Mouse (Mus musculus) forebrain, embryonic 15.5 days (tissue): Measurements from ENCODE around the gene Lrrn1. TPM values are rescaled to one million over a fixed set of nuclear protein-coding genes. Genes with fewer than 3 reads are reported as not detected.
A peak's percentile ranks its signal among the peaks of the same experiment; 100 is the strongest.

Experiments used
- ATAC-seq: fragments of 200-750 bp; cut with Nextera tagmentation; replicated peaks from 2 replicates; pipeline ENCODE4 v1.8.0; 2017; ENCODE audit warnings: mild to moderate bottlenecking, moderate TSS enrichment, moderate library complexity
- H3K27ac ChIP-seq: fragments of 300-500 bp; sonication (generic); replicated peaks from 2 replicates; pipeline ENCODE4 v1.5.1; 2015; ENCODE audit warnings: mild to moderate bottlenecking, inconsistent platforms
- H3K27me3 ChIP-seq: fragments of 300-500 bp; sonication (generic); 2 replicates; pipeline ENCODE4 v1.6.1; 2015; ENCODE audit warnings: inconsistent platforms
- H3K36me3 ChIP-seq: fragments of 300-500 bp; sonication (generic); 2 replicates; pipeline ENCODE4 v1.6.1; 2015; ENCODE audit warnings: mild to moderate bottlenecking, inconsistent platforms
- H3K4me1 ChIP-seq: fragments of 300-500 bp; sonication (generic); 2 replicates; pipeline ENCODE4 v1.6.1; 2015; ENCODE audit warnings: inconsistent platforms
- H3K4me2 ChIP-seq: fragments of 300-500 bp; sonication (generic); replicated peaks from 2 replicates; pipeline ENCODE4 v1.6.1; 2015; ENCODE audit warnings: mild to moderate bottlenecking, inconsistent platforms
- H3K4me3 ChIP-seq: fragments of 300-500 bp; sonication (generic); 2 replicates; pipeline ENCODE4 v1.5.1; 2015; ENCODE audit warnings: mild to moderate bottlenecking, inconsistent platforms
- H3K9ac ChIP-seq: fragments of 300-500 bp; sonication (generic); replicated peaks from 2 replicates; pipeline ENCODE4 v1.6.1; 2015; ENCODE audit warnings: mild to moderate bottlenecking, inconsistent platforms
- H3K9me3 ChIP-seq: fragments of 300-500 bp; sonication (generic); 2 replicates; pipeline ENCODE4 v1.6.1; 2016; ENCODE audit warnings: inconsistent platforms
- WGBS: fragments of 180-500 bp; shearing (Covaris S2); methylation state at CpG from one replicate; pipeline ENCODE4 v1.1.7; 2015; ENCODE audit warnings: mixed read lengths; 5-methylcytosine and 5-hydroxymethylcytosine counted together
- polyA plus RNA-seq: library from polyadenylated mRNA; unstranded; fragments of >200 nt; fragmentation: Nextera tagmentation; extraction: Ambion mirVana; gene quantifications from 2 replicates; pipeline ENCODE4 v1.2.1, GENCODE M21; 2015

The Lrrn1 gene
- polyA plus RNA-seq, 1 experiment from 2014 or later = 41.5 TPM

DNA sequence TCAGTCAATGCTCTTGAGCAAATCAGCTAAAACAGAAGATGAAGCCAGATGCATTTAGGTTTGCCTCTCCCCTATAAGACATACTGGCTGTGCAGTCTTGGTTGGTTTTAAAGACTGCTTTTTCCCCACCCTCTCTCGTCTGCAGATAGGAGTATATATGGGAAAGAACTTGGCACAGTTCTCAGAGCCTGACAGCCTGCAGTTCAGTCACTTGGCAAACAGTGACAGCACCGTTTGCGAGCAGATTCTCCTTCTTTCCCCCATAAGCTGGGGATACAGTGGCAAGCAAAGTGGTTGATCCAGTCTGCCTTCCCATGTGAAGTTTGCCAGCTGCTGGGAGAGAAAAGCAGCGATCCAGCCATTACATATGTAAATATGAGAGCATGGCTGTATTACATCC lies 12.3 kb downstream of the Lrrn1 start:
- 53% methylated on average over 4 of the region's 4 CpGs for WGBS
- H3K9me3 ChIP-seq = no peaks in the 10 kb centered on the region
- no peak overlapping the region for H3K4me2 ChIP-seq
- peak; percentile 89 for ATAC-seq
- H3K4me3 ChIP-seq = no peak overlapping the region
- no peaks in the 10 kb centered on the region for H3K36me3 ChIP-seq
- peak overlapping the region; percentile 77 for H3K27ac ChIP-seq
- no peaks in the 10 kb centered on the region for H3K27me3 ChIP-seq
- H3K9ac ChIP-seq = no peak overlapping the region
- peaks cover 23% of the 10 kb centered on the region for H3K4me1 ChIP-seq

DNA sequence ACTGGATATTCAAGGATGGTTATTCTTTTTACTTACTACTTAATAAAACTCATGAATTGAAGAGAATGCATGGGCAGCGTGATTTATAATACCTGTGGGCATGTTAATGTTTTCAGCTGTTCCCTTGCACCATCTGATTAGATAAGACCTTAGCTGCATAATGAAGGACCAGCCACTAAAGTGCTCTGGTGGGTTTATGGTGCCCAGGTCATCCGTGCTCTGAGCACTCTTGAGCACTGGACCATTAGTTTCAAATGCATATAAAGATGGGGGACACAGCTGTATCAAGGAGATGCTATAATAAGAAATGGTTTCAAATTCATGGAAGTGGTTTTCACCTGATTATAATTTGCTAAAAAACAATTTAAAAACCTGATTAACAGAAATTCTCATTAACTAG lies 16.7 kb downstream of the Lrrn1 start:
- Histone ChIP-seq H3K27ac (no peak overlapping the region), H3K4me1 (peaks cover 12% of the 10 kb centered on the region), H3K27me3 (no peaks in the 10 kb centered on the region), H3K4me3 (no peak overlapping the region), H3K9me3 (no peaks in the 10 kb centered on the region), H3K36me3 (no peaks in the 10 kb centered on the region), H3K4me2 (no peak overlapping the region), H3K9ac (no peak overlapping the region)
- 83% methylated on average over 2 of the region's 2 CpGs for WGBS
- ATAC-seq = no peak

DNA sequence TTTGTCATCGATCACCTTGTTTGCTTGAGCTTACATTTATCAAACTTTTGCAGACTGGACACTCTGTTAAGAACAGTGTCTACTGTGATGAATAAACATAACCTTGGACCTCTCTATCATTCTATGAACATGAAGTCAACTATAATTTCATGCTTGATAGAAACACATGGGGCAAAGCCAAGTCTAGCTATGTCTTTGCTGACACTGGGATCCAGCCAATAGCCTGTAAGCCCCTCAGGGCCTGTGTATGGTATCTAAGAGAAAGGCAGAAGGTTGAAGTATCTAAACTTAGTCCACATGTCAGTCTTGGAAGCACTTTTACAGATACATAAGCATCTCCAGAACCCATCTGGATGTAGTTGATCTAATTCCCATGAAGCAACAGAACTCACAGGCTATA lies 22.9 kb downstream of the Lrrn1 start:
- H3K36me3 ChIP-seq = 0 out of 2 replicates have a peak, but pooled peaks cover 2% of the 10 kb centered on the region
- H3K9me3 ChIP-seq = no peaks in the 10 kb centered on the region
- H3K27me3 ChIP-seq = no peaks in the 10 kb centered on the region
- H3K9ac ChIP-seq = no peak overlapping the region
- H3K4me1 ChIP-seq = peaks cover 6% of the 10 kb centered on the region
- WGBS = 95% methylated on average over 1 of the region's 1 CpGs
- H3K4me2 ChIP-seq = no peak overlapping the region
- no peak overlapping the region for H3K27ac ChIP-seq
- ATAC-seq = no peak
- H3K4me3 ChIP-seq = no peak overlapping the region

DNA sequence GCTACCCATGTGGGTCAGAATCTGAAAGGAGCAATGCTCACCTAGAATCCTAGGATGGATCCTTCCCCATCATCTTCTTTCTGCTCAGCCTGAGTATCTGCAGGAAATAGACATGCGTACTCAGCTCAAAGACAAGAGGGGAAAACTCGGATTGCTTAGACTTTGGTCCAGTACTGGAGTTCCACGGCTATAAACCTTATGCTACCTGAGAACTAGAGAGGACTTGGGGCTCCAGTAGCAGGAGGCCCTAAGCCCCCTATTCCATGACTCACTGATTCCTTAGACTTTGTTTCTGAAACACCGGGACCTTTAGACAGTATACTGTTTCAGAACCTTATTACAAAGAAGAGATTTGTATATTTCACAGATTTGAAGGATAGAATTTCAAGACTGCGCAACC lies 25.8 kb downstream of the Lrrn1 start:
- no peak overlapping the region for H3K27ac ChIP-seq
- peaks cover 6% of the 10 kb centered on the region for H3K4me1 ChIP-seq
- no peak overlapping the region for H3K9ac ChIP-seq
- H3K4me2 ChIP-seq = no peak overlapping the region
- no peak overlapping the region for H3K4me3 ChIP-seq
- 91% methylated on average over 5 of the region's 5 CpGs for WGBS
- H3K9me3 ChIP-seq = no peaks in the 10 kb centered on the region
- no peak; the same call in 1 of the 2 replicates for ATAC-seq
- H3K27me3 ChIP-seq = no peaks in the 10 kb centered on the region
- H3K36me3 ChIP-seq = 0 out of 2 replicates have a peak, but pooled peaks cover 2% of the 10 kb centered on the region

DNA sequence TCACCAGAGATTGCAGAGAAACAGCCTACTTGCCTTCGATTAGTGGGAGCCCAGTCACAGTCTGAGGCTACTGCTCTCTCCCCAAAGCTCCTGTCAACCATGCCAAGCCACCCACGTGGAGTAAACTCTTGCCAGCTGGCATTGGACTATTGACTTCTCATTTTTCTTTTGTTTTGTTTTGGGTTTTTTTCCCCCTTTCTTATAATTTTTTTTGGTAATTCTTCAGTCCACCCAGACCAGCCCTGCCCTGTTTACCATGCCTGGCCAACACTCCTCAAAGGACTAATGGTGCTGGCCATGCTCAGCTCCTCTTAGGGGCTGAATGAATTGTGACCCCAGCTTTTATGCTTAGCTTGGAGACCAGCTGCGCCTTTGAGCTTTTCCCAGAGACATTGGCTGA lies 27.4 kb downstream of the Lrrn1 start:
- Histone ChIP-seq H3K9ac (no peak overlapping the region), H3K36me3 (no peaks in the 10 kb centered on the region), H3K27me3 (no peaks in the 10 kb centered on the region), H3K4me2 (no peak overlapping the region), H3K9me3 (no peaks in the 10 kb centered on the region), H3K4me3 (no peak overlapping the region), H3K4me1 (peaks cover 6% of the 10 kb centered on the region), H3K27ac (no peak overlapping the region)
- WGBS = 46% methylated on average over 3 of the region's 3 CpGs
- ATAC-seq = peak; percentile 88

DNA sequence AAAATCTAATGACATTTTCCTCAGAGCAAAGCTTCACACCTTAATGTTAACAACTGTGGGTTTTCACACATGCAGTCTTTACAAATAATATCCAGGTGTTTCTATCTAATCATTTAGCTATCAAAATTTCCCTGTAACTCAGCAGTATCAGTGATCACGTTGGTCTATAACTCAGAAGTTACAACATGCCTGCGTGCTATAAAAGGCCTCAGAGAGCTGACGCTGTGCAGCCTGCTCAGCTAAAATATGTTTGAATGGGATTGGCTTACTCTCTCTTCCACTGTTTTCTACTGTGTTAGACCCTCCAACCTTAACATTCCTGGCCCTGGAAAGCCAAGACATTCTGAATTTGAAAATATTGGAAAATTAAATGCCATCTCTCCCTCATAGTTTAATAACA lies 28.2 kb downstream of the Lrrn1 start:
- WGBS = 78% methylated on average over 3 of the region's 3 CpGs
- Histone ChIP-seq H3K4me2 (no peak overlapping the region), H3K27ac (no peak overlapping the region)

DNA sequence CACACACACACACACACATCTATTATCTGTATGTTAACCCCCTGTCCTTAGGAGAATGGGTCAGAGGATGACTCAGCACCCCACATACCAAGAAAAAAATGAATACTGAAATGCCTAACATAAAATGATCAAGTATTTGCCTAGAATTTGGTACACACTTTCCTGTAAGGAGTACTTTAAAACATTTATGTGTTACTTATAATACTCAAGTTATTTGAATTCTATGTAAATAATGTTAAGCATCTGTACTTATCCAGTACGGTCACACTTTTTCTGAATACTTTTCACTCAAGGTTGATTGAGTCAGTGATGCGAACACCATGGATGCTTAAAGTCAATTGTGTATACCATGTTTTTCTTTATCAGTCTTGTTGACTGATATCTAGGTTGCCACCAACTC lies 32.7 kb downstream of the Lrrn1 start:
- no peaks in the 10 kb centered on the region for H3K9me3 ChIP-seq
- 95% methylated on average over 2 of the region's 2 CpGs for WGBS
- H3K4me2 ChIP-seq = no peak overlapping the region
- no peak for ATAC-seq
- H3K4me3 ChIP-seq = no peak overlapping the region
- peaks cover under 1% of the 10 kb centered on the region for H3K4me1 ChIP-seq
- no peak overlapping the region for H3K27ac ChIP-seq
- no peaks in the 10 kb centered on the region for H3K27me3 ChIP-seq
- no peak overlapping the region for H3K9ac ChIP-seq
- peaks cover under 1% of the 10 kb centered on the region; the same call in 1 of the 2 replicates for H3K36me3 ChIP-seq

More for the DNA sequence above, 28.2 kb downstream of the Lrrn1 start:
- Histone ChIP-seq H3K27me3 (no peaks in the 10 kb centered on the region), H3K4me1 (peaks cover 6% of the 10 kb centered on the region), H3K4me3 (no peak overlapping the region), H3K9me3 (no peaks in the 10 kb centered on the region), H3K9ac (no peak overlapping the region), H3K36me3 (no peaks in the 10 kb centered on the region)
- ATAC-seq = no peak

DNA sequence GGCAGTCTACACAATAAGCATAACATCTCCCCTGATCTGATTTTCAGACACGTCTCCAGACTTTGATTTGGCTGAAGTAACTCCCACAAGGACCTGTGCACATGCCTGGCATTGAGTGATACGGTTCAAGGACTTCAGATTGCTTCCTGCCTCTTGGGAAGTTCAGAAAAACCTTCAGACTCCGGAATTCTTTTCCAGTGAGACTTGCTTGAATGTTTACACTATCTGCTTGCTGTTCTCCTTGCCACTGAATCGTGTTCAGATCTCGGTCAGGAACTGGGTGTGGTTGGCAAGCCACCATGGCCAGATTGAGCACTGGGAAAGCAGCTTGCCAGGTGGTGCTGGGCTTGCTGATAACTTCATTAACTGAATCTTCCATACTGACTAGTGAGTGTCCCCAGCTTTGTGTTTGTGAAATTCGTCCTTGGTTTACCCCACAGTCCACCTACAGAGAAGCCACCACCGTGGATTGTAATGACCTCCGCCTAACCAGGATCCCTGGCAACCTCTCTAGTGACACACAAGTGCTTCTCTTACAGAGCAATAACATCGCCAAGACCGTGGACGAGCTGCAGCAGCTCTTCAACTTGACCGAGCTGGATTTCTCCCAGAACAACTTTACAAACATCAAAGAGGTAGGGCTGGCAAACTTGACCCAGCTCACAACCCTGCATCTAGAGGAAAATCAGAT lies 37.5 kb downstream of the Lrrn1 start:
- Histone ChIP-seq H3K27me3 (no peaks in the 10 kb centered on the region), H3K9me3 (no peaks in the 10 kb centered on the region), H3K4me2 (no peak overlapping the region), H3K27ac (no peak overlapping the region), H3K4me1 (no peaks in the 10 kb centered on the region), H3K4me3 (no peak overlapping the region), H3K9ac (no peak overlapping the region), H3K36me3 (peaks cover 24% of the 10 kb centered on the region)
- no peak for ATAC-seq
- WGBS = 85% methylated on average over 12 of the region's 12 CpGs

DNA sequence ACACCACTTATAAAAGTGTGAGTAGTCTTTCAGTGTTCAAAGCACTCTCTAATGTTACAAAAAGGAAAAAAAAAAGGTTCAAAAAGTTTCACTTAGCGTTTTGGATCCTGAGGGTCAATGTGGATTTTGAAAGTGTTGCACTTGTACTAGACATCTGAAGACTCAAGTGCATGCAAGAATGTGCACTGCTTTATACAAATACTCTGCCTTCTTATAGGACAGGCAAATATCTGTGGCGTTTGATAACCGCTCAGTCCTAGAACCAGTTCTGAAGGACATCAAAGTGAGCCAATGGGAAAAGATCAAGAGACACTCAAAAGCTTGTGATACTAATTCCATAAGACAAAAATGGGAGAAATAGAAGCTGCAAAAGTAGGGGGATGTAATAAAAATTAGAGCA lies 45.0 kb downstream of the Lrrn1 start:
- no peaks in the 10 kb centered on the region for H3K27me3 ChIP-seq
- peaks cover 6% of the 10 kb centered on the region; the same call in 1 of the 2 replicates for H3K36me3 ChIP-seq
- no peaks in the 10 kb centered on the region; the same call in 1 of the 2 replicates for H3K4me1 ChIP-seq
- H3K27ac ChIP-seq = no peak overlapping the region
- ATAC-seq = no peak
- no peak overlapping the region for H3K4me3 ChIP-seq
- H3K9ac ChIP-seq = no peak overlapping the region
- 92% methylated on average over 3 of the region's 3 CpGs for WGBS
- H3K9me3 ChIP-seq = no peaks in the 10 kb centered on the region
- no peak overlapping the region for H3K4me2 ChIP-seq

DNA sequence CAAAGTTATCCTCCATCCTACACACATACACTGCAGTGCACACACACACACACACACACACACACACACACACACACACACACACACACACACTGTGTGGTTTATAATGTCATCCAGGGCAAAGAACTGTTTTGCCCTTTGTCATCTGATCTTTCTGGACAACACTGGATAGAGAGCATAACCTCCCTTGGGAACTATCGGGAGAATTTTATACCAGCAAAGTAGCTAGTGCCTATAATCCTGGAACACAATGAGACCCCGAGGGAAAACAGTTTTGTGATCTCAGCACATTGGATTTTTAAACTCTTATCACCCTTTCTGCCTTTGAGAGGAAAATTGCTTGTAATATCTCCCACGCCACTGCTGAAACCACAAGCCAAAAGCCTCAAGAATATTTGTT lies 45.8 kb downstream of the Lrrn1 start:
- 75% methylated on average over 3 of the region's 3 CpGs for WGBS
- ATAC-seq = no peak
- Histone ChIP-seq H3K36me3 (peaks cover 3% of the 10 kb centered on the region; the same call in 1 of the 2 replicates), H3K9me3 (no peaks in the 10 kb centered on the region), H3K4me3 (no peak overlapping the region), H3K27me3 (no peaks in the 10 kb centered on the region), H3K4me2 (no peak overlapping the region), H3K27ac (no peak overlapping the region), H3K4me1 (no peaks in the 10 kb centered on the region; the same call in 1 of the 2 replicates), H3K9ac (no peak overlapping the region)

DNA sequence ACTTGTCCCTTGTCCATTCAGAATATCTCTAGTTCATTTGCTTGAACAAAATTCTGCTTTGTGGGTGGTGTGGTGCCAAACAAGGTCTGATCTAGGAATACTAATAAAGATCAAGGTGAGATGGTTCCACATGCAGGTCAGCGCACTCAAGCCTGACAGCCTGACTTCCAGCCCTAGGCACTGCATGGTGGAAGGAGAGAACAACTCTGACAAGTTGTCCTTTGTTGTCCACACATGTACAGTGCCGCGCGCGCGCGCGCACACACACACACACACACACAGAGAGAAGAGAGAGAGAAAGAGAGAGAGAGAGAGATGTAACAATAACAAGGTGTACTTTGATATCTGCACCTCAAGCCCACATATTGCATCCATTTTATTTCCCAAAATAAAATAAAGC lies 47.7 kb downstream of the Lrrn1 start:
- no peaks in the 10 kb centered on the region for H3K9me3 ChIP-seq
- H3K4me1 ChIP-seq = no peaks in the 10 kb centered on the region; the same call in 1 of the 2 replicates
- H3K4me3 ChIP-seq = no peak overlapping the region
- no peak overlapping the region for H3K27ac ChIP-seq
- 0 out of 2 replicates have a peak, but pooled peaks cover 3% of the 10 kb centered on the region for H3K36me3 ChIP-seq
- H3K4me2 ChIP-seq = no peak overlapping the region
- no peaks in the 10 kb centered on the region for H3K27me3 ChIP-seq
- WGBS = 98% methylated on average over 8 of the region's 8 CpGs
- H3K9ac ChIP-seq = no peak overlapping the region
- no peak for ATAC-seq

DNA sequence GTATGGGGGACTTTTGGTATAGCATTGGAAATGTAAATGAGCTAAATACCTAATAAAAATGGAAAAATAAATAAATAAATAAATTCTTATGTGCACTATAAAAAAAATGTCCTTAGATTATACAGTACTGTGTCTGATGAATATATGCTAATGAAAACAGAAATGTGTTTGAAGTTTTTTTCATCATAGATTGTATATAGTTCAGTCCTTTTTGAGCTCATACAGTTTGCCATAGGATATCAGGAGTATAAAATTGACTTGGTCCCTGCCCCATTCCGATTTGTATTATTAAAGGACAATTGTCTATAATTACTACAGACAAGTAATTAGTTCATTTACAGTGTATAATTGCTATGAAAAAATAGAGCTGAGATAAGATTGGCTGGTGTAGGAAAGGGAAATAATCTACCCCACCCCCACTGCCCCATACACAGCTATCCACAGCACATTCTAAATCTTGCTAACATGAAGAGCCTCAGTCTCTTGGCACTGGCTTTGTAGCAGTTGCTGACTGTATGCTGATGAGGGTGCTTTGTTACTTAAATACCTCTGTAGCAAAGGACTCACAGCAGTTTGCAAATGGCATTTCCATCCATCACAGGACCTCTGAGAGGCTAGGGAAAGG lies 54.3 kb downstream of the Lrrn1 start:
- Histone ChIP-seq H3K4me3 (no peak overlapping the region), H3K27me3 (no peaks in the 10 kb centered on the region), H3K27ac (no peak overlapping the region), H3K9ac (no peak overlapping the region), H3K9me3 (no peaks in the 10 kb centered on the region), H3K4me1 (no peaks in the 10 kb centered on the region), H3K4me2 (no peak overlapping the region), H3K36me3 (no peaks in the 10 kb centered on the region)
- 58% methylated on average over 1 of the region's 1 CpGs for WGBS
- peak; percentile 85 for ATAC-seq
